ENCODE assay signal across 8 mouse cellular contexts in the genomic region with DNA sequence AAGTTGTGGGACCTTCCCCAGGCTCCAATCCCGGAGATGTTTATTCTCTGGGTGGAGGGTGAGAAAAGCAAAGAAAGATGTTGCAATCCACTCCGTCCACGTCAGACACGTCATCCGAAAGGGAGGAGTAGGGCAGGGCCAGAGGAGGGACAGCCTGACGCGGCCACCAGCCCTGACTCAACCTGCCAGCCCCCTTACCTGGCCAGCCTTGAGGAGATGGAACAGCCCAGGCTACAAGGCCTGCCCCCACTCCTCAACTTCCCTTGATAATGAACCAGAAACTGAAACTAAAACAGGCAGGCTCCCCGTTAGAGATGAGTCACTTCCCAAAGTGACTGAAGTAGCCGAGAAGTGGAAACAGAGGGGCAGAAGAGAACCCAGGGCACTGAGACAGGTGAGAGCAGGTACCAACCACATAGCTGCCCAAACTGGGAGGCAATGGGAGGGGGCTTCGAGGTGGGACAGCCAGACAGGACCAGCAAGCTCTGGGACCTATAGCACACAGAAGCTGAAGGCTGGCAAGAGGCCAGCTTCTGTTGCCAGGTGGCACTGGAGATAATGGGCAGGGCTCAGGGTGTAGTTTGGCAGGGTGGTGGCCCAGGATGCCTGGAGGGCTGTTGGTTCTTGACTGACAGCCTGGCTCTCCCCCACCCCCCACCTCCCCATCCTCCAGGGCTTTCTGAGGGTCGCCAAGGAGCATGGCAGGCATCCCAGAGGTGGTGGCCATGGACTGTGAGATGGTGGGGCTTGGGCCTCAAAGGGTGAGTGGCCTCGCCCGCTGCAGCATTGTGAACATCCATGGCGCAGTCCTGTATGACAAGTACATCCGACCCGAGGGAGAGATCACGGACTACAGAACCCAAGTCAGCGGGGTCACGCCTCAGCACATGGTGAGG. TPM values are rescaled to one million over a fixed set of nuclear protein-coding genes. Genes with fewer than 3 reads are reported as not detected.
DNase-seq lines count a peak whose midpoint lies in the region.

No protein-coding gene starts in this region.

- peak; percentile 88 to 90 for DNase-seq in heart, adult 18-20 months
- DNase-seq in heart, embryonic 10.5 days (ENCODE audit: low spot score) = no peak
- DNase-seq in Muller cell, postnatal 12 days (ENCODE audit: inconsistent ontology term) = peak; percentile 60
- peak; percentile 35 to 59 for DNase-seq in gastrocnemius, postnatal 36 days
- DNase-seq in large intestine, adult 2 months (ENCODE audit: low read depth, low spot score) = peak; percentile 95
- DNase-seq in natural killer cell, adult 2 months (ENCODE audit: low spot score in 2 of 2) = peak; percentile 60 to 63
- peak; percentile 86 for DNase-seq in yolk sac, embryonic 10.5 days (ENCODE audit: low spot score)
- DNase-seq in layer of hippocampus, adult 18-20 months (ENCODE audit: low spot score in 2 of 2) = no peak

- no peak overlapping the region for H3K4me3 ChIP-seq in heart, embryonic 10.5 days

- peaks cover 23% of the 10 kb centered on the region for H3K4me1 ChIP-seq in heart, embryonic 10.5 days

- H3K27me3 ChIP-seq in heart, embryonic 10.5 days (ENCODE audit: insufficient read depth, poor library complexity, severe bottlenecking) = 0 out of 2 replicates have a peak, but pooled peaks cover 6% of the 10 kb centered on the region

- 69% methylated on average over 19 of the region's 19 CpGs for WGBS in heart, embryonic 10.5 days
- 17% methylated on average over 19 of the region's 19 CpGs for WGBS in large intestine, adult 2 months

- H3K9me3 ChIP-seq in heart, embryonic 10.5 days = no peaks in the 10 kb centered on the region

- H3K36me3 ChIP-seq in heart, embryonic 10.5 days = peaks cover 9% of the 10 kb centered on the region; the same call in 1 of the 2 replicates

- no peak overlapping the region for H3K27ac ChIP-seq in heart, embryonic 10.5 days

- intact Hi-C loops in gastrocnemius, postnatal 36 days (cut with DNase I) = no loop called here

RNA-seq across cellular contexts. Expression of gene Isg20, which starts 0.7 kb away (rescaled TPM):
- total RNA-seq in heart, adult 18-20 months (2021) = 1 to 10 TPM; 6.3 to 7.0 TPM
- 0.67 and 0.68 TPM in 2 replicates for polyA plus RNA-seq in heart, embryonic 10.5 days (2016; fragmentation: Nextera tagmentation; extraction: Ambion mirVana)
- 1 to 10 TPM; 1.4 to 1.8 TPM for total RNA-seq in gastrocnemius, postnatal 36 days (2021)
- polyA plus RNA-seq in large intestine, adult 2 months (2012; rRNA removed) = 12.8 and 18.8 TPM in 2 replicates
- total RNA-seq in layer of hippocampus, adult 18-20 months (2021) = under 1 TPM; 0.68 to 0.69 TPM

RNA-seq across cellular contexts. Expression of gene Aen, which starts 18.2 kb away (rescaled TPM):
- 10 to 100 TPM; 35.8 to 37.0 TPM for total RNA-seq in heart, adult 18-20 months (2021)
- 51.0 and 57.4 TPM in 2 replicates for polyA plus RNA-seq in heart, embryonic 10.5 days (2016; fragmentation: Nextera tagmentation; extraction: Ambion mirVana)
- 10 to 100 TPM; 40.5 to 50.0 TPM for total RNA-seq in gastrocnemius, postnatal 36 days (2021)
- polyA plus RNA-seq in large intestine, adult 2 months (2012; rRNA removed) = 12.6 and 16.1 TPM in 2 replicates
- 10 to 100 TPM; 21.5 to 24.1 TPM for total RNA-seq in layer of hippocampus, adult 18-20 months (2021)

Comparison
In these comparisons a context has a peak if more than half of its experiments do, and no peak if none do; other contexts are left out.
1. DNase-seq: peak in heart, adult 18-20 months (2 of 2), Muller cell, postnatal 12 days (single experiment), gastrocnemius, postnatal 36 days (2 of 2), large intestine, adult 2 months (single experiment), natural killer cell, adult 2 months (2 of 2) and yolk sac, embryonic 10.5 days (single experiment); none in heart, embryonic 10.5 days (single experiment) and layer of hippocampus, adult 18-20 months (0 of 2).